Mouse (Mus musculus) bone marrow, adult 2 months (tissue): ENCODE results near the gene Slc22a4.
A peak's percentile ranks its signal among the peaks of the same experiment; 100 is the strongest.
"Not testable (repeated sequence)": the region's sequence is repeated elsewhere in the genome, so short reads cannot be mapped to it uniquely, and the experiment has no call there.

Experiments used
- CTCF ChIP-seq: fragments of 200-500 bp; IDR thresholded peaks from 2 replicates; pipeline ENCODE4 v1.5.1; 2011; ENCODE audit warnings: low read length, control low read depth; ENCODE audit not compliant: control insufficient read depth, insufficient read depth
- POLR2A ChIP-seq: fragments of 200-500 bp; IDR thresholded peaks from 2 replicates; pipeline ENCODE4 v1.6.1; 2011; ENCODE audit warnings: low read depth, mild to moderate bottlenecking, control low read depth, low read length, borderline replicate concordance; ENCODE audit not compliant: control insufficient read depth

- TF ChIP-seq POLR2A, result not testable (repeated sequence)
- TF ChIP-seq CTCF, result peak; percentile 79
Observed at GRCm38 (mm10) chr11:54002761-54003717, 24.9 kb downstream of the Slc22a4 start.
